Mouse (Mus musculus) hematopoietic stem cell, adult 5-6 weeks (primary cell): Measurements from ENCODE around the gene H2-K1. TPM values are rescaled to one million over a fixed set of nuclear protein-coding genes. Genes with fewer than 3 reads are reported as not detected.
"Not testable (repeated sequence)": the region's sequence is repeated elsewhere in the genome, so short reads cannot be mapped to it uniquely, and the experiment has no call there.

Source experiments
- ATAC-seq, 2 experiments: fragments of 125-278 bp in 1 of 2; replicated peaks in 1 of 2; 2 replicates each; pipeline ENCODE4 v1.8.0; 2016 to 2017; ENCODE audit warnings: inconsistent platforms in 2 of 2, mild to moderate bottlenecking in 2 of 2, moderate number of reproducible peaks in 2 of 2, low read depth in 1 of 2, moderate TSS enrichment in 1 of 2; ENCODE audit not compliant: low FRiP score in 2 of 2, poor library complexity in 2 of 2, severe bottlenecking in 2 of 2, insufficient read depth in 1 of 2, low TSS enrichment in 1 of 2
- total RNA-seq: library from RNA; stranded (forward); fragments of 172-1452, 232-1000 nt; gene quantifications from 2 replicates; pipeline ENCODE4 v1.2.3, GENCODE M21; 2017

The H2-K1 gene
- total RNA-seq, 1 experiment from 2014 or later: 1,467 TPM

DNA sequence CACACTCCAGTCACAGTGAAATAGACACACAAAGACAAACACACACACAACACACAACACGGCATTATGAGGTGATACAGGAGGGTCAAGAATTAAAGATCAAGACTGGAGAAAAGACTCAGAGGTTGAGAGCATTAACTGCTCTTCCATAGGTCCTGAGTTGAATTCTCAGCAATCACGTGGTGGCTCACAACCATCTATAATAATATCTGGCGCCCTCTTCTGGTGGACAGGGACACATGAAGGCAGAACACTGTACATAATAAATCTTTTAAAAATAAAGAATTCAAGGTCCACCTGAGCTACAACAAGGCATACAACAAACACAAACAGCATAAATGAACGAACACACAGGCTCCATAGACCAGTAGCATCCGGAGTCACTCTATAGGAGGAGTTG lies 31.2 kb downstream of the H2-K1 start:
- peak in 1 of 2 experiments; percentile 26; a peak in 1 of 4 replicates for ATAC-seq

DNA sequence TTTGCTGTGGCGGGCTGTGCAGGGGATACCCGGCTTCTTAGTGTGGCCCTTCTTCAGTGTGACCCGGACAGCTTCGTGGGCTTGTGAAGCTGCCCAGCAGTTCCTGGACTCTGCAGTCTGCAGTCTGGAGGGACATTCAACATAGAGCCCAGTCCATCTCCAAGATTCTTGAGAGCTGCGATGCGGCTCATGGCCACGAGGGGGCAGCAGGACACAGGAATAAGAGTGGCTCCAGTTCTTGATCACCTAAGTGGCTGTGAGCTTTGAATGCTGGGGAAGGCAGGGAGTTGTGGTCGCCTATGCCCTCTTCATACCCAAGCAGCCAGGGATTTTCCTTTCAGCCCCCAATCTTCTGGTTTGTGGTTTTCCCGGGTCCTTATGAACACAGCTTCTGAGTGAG lies 31.7 kb downstream of the H2-K1 start:
- ATAC-seq: peak; percentile 86 to 89

- no peak for ATAC-seq
Observed at GRCm38 (mm10) chr17:33965846-33966550, 34.1 kb downstream of the H2-K1 start.

DNA sequence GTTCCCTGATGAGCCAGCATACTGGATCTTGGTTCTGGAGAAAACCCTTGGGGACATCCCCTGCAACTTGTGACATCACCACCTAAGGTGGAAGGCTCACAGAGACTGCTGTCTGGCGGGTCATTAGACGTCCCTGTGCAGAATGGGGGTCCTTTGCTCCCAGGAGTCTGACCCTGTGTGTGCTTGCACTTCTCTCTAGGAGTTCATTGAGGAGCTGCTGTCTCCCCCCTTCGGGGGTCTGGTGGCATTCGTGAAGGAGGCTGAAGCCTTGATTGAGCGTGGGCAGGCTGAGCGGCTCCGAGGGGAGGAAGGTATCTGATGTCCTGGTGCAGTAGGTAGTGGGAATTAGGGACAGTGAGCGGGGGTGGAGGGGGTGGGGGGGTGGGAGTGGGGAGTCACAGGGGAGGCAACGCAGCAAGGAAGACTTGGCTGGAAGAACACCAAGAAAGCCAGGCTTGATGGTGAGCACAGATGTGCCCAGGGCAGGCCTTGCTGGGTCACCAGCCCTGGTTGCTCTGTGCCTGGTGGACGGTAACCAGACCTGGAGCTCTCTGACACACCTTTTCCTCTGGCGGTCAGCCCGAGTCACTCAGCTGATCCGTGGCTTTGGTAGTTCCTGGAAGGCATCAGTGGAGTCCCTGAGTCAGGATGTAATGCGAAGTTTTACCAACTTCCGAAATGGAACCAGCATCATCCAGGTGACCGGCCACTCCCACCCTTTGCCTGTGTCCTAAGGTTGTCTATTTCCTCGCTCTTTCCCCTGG lies 34.9 kb downstream of the H2-K1 start:
- no peak for ATAC-seq

- ATAC-seq: no peak
Observed at GRCm38 (mm10) chr17:33962876-33963275, 37.3 kb downstream of the H2-K1 start.

DNA sequence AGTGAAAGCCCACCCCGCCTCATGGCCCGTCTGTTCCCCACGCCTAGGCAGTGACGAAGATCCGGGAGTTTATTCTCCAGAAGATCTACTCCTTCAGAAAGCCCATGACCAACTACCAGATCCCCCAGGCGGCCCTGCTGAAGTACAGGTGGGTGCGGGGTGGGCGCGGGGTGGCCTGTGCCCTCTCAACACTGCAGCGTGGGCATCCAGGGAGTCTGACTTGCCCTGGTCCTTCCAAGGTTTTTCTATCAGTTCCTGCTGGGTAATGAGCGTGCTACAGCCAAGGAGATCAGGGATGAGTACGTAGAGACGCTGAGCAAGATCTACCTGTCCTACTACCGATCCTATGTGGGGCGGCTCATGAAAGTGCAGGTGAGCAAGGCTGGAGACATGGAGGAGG lies 40.2 kb downstream of the H2-K1 start:
- no peak for ATAC-seq

- ATAC-seq: no peak
Observed at GRCm38 (mm10) chr17:33959135-33959534, 41.0 kb downstream of the H2-K1 start.

DNA sequence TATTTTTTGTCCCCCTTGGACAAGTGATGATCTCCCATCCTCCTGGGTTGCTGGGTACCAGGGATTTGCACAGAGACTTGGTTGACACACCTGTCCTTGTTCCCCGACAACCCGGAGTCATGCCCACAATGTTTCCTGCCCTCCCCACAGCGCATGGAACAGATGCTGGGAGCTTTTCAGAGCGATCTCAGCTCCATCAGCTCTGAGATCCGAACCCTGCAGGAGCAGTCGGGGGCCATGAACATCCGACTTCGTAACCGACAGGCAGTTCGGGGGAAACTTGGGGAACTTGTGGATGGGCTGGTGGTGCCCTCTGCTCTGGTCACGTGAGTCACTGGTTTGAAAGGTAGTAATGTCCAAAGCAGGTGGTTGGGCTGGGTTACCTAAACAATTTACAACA lies 41.7 kb downstream of the H2-K1 start:
- ATAC-seq: no peak

DNA sequence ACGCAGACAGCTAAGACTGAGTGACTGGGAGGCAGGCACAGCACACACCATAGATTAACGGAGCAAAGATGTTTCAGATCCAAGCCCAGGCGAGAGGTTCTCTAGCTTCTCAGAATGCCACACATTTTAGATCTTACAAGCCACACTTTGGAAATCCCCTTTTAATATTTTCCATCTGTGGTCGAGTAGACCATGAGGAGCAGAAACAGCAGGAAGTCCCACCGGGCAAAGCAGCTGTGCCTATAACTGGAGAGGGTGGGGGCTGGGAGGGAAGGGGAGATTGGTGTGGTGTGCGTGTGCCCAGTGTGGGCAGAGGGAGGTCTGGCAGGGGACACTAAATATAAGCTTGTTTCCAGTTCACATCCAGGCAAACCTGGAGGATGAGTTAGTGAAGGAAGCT lies 42.7 kb downstream of the H2-K1 start:
- ATAC-seq: no peak

DNA sequence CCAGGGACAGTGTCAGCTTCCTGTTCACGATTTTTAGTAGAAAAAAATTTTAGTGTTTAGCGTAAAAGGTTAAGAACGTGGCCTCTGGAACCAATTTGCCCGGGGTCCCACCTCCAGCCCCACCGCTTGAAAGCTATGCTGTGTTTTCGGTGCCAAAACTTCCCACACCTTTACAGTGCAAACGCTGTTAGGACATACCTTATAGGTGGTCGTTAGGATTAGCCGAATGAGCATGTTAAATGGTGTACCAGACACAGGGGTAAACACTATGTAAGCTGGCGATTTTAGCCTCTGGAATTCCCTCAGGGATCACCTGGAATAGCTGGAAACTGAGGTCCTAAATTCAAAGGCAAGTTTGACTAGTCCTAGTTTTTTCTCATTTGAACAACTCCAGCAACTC lies 43.8 kb downstream of the H2-K1 start:
- ATAC-seq: no peak

DNA sequence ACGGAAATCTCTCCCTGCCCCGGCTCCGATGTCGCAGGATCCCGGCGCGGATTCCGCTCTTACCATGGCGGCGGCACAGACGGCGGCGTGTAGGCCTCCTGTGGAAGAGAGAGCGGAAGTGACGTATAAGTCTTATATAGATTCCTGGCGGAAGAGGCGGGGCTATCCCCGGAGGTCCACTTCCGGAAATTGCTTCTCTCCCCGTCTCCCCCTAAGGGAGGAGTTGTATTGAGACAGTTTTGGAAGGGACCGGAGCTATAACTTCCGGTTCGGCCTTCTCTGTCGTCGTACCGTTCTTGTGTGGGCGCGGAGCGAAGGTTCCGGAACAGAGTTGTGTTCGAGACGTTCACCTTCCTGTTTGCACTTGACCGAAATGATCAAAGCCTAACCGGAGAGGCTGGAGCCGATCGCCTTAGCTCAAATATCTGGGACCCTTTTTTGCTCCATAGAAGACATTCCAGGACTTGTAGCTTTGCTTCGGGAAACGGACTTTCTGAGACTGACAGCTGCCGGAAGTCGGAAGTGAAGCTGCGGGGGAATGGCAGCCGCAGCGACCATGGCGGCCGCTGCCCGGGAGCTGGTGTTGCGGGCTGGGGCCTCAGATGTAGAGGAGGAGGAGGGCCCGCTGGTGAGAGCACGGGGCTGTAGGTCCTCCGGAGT lies 44.5 kb downstream of the H2-K1 start, which contains the start of the genes Vps52 and Rps18:
TSS of gene Vps52 (plus strand) at position 258 of the 660 bp plus-strand sequence.
TSS of gene Rps18 (minus strand) at position 447 of the 660 bp plus-strand sequence.
- ATAC-seq: peak; percentile 77 to 85

DNA sequence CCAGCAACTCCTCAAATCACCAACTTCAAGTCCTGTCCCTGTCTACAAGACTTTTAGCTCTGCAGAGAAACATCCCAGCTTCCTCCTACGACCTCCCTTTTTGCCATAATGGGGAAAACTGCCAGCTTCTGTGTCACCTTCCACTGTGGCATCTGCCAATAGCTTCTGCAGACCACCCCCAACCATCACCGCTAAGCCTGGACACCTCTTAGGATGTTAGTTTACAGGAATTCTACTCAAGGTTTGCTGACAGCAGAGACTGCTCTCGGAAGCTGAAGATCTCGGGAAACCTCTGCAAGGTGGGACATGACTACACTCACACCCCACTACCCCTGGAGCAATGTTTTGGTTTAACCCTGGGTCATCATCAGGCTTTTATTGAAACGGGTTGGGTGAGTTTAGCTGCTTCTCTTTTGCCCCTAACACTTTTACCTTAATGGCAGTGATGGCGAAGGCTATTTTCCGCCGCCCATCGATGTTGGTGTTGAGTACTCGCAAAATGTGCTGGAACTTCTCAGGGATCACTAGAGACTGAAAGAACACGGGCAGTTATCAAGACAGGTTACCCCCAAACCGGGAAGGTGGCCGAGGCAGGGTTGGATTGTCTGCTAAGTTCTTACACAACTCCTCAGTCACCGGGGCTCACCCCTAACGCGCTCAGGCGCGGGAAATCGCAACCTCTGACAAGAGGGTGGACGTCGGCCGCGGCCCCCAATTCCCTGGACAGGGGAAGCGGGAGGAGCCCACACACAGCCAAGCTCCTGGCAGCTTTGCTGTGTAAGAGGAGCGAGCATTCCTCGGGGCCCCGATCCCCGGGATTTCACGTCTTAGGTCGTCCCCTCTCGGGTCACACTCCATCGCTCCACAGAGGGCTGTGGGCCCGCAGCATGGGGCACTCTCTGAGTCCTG lies 45.2 kb downstream of the H2-K1 start:
- ATAC-seq: 0 out of 4 replicates have a peak, but pooled peaks have one; percentile 1

DNA sequence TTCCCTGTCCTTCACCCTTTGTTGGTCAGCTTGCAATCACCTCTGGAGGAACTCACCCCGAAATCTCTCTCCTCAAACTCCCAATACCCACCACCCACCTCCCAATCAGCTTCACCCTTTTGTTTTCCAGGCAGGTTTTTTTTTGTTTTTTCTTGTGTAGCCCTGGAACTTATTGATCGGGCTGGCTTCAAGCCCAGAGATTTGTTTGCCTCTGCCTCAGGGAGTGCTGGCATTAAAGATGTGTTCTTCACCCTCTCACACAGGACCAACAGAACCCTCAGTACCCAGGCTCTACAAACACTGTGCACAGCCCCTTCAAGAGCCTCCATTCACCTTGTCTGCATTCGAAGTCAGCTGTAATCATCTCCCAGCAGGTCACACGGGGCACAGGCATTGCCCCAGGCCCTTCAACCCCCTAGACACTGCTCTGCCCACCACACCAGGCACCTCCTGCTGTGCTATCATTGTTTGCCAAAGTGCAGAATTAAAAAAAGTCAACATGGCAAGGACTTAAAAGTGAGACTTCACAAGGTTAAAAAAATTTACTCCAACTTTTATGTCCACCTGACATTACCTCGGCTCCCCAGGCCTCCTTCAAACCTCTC lies 46.1 kb downstream of the H2-K1 start:
- ATAC-seq: no peak

GRCm38 (mm10) chr17:33953310-33953709 lies 46.8 kb downstream of the H2-K1 start:
- no peak for ATAC-seq

DNA sequence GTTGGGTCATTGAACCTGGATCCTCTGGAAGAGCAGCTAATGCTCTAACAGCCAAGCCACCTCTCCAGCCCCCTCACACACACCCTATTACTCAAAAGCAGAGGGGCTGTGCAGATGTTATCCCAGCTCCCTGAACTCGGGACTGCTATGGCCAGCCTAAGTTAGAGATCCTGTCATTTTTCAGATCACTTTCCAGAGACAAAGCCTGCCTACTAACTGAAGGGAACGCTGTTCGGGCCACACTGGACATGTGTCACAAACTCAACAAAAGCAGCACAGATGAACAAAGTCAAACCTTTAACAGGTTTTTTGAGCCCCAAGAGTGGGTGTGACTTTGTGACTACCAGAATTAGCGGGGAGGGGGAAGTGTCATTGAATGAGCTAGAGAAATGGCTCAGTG lies 47.3 kb downstream of the H2-K1 start:
- no peak for ATAC-seq

DNA sequence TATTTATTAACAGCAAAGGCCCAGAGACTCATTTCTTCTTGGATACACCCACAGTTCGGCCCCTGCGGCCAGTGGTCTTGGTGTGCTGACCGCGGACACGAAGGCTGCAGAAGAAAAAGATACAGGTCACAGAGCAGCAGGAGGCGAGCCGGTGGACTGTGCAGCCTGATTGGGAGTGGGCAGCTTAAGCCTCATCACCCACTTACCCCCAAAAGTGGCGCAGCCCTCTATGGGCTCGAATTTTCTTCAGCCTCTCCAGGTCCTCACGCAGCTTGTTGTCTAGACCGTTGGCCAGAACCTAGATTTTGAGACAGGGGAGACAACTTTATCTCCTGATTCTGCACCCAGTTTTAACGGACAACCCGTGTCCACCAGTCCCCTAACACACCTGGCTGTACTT lies 48.1 kb downstream of the H2-K1 start:
- not testable (repeated sequence) for ATAC-seq
